Mouse (Mus musculus) kidney, adult 9 months (tissue): ENCODE measurements around the gene Atrnl1.
"Not testable (repeated sequence)": the region's sequence is repeated elsewhere in the genome, so short reads cannot be mapped to it uniquely, and the experiment has no call there.

Source experiments
- DNase-seq: peaks from one replicate; pipeline ENCODE4 v3.0.0; 2022

The Atrnl1 gene

DNA sequence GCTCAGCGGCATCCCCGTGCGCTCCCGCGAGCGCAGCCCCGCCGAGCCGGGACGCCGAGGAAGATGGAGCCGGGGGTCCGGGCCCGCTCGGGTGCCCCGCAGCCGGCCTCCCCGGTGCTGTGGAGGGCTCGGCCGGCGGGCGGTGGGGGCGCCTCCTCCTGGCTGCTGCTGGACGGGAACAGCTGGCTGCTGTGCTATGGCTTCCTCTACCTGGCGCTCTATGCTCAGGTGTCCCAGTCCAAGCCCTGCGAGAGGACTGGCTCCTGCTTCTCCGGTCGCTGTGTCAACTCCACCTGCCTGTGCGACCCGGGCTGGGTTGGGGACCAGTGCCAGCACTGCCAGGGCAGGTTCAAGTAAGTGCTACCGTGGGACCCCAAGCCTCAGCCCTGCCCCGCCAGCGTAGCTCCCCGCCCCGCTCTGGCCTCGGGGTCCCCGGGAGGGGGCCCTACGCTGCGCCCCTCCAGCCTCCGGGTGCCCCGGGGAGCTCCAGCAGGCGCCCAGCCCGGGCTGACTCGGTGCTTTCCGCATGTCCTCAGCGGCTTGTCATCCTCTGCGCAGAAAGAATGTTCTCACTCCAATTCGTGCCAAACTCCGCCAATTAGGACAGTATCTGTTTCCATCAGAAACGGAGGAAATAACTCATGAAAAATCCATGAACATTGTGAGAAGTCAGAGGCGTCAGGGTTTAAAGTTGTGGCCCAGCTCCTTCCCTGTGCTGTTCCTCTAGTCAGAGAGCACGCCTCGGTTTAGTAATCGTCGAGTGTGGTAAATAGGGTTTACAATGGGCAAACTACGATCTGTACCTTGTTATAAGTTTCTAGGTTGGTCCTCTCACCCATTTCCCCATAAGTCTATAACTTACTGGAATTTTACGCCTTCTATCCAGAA, 701 bp downstream of the Atrnl1 start:
- peak; percentile 70 for DNase-seq

DNA sequence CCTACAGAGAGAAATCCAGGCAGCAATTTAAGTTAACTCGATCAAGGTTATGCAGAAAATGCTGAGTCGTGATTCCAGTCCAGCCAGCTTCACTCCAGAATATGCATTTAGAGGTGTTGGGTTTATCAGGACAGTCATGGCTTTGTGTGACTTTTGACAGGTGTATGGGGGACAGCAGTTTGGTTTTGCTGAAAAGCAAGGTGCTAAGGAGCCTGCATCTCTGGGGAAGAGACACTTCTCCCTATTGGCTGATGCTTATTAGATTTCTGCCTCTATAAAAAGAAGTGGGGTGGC, 1.3 kb downstream of the Atrnl1 start:
- peak; percentile 17 for DNase-seq

DNA sequence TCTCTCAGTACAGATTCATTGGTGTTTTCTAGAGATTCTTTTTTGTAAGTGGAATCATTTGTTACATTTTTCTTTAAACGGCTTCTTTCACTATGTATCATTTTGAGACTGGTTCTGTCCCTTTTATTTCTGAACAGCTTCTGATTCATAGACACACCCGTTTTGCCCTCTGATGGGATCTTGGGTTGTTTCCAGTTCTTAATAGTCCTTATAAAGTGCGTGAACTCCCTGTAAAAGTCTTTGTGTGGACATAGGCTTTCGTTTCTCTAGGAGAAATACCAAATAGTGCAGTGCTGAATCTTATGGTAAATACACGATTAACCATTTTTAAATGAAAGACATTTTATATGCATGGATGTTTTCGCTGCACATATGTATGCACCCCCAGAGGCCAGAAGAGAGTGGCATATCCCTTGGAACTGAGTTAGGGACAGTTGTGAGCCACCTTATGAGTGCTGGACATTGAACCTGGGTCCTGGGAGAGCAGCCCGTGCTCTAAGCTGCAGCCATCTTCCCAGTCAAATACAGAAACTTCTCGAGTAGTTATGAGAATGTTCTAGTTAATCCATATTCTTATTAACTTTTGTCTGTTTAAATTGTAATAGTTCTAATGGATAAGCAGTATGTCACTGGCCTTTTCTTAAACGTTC, 5.3 kb downstream of the Atrnl1 start:
- peak; percentile 58 for DNase-seq

DNA sequence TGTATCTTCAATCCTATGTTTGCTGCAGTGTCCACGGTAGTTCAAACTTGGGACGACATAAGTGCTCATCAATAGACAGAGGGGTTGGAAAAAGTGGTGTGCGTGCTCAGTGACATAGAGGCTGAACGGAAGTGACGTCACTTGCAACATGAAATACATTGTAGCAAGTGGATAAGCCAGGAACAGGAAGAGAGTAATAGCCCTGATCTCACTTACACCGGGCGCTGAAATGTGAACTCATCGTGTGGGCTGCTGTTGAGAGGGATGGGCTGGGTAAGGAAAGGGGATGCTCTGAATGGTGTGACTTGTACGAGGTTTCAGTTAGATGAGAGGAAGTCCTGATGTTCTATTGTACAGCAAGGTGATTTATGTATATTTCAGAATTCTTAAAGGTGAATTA, 8.3 kb downstream of the Atrnl1 start:
- DNase-seq: no peak

DNA sequence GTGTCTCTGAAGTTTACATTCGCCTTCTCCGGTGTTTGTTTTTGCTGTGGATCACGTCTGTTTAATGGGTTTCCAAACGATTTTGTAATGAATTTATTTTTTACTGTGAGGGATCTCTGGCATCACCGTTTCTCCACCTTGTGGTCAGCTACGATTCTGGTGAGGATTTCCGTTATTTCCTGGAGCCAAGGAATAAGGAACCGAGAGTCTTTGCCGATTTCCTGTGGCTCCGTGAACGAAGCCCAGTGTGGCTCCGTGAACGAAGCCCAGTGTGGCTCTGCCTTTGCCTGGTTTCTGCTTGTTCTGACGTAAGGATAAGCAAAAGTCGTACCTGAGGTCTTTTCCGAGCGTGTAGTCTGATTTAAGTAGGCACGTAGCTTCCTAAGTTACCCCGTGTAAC, 11.0 kb downstream of the Atrnl1 start:
- no peak for DNase-seq

DNA sequence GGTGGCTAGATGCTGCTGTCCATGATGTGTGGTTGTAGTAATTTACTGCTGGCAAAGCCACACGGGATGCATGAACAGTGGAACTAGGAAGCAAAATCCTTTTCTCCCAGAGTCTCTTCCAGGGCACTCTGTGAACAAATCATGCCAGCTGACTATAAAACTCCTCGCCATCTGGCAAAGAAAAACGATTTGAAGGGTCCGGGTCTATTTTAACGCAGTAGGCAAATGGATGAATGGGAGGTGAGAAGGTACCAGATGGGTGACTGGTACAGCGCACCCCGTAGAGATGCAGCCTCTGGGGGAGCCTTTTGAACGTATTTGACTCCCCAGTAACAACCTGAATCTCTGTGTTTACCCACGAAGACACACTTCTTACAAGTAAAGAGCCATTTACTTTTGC, 14.9 kb downstream of the Atrnl1 start:
- DNase-seq: no peak

DNA sequence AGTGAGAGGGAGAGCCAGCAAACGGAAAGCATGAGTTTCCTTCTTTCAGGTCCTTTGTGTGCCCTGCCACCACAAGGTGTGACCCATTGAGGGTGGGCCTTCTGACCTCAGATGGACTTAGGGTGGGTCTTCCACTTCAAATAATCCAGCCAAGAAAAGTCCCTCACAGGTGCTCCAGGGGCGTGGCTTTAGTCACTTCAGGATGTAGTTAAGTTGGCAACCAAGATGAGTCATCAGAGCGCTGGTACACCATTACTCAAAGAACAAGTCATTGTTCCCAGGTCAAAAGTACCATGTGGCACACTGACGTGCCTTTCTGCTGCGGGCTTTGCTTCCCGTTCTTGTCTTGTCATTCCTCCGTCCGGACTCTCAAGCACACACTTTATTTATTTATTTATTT, 16.4 kb downstream of the Atrnl1 start:
- no peak for DNase-seq

DNA sequence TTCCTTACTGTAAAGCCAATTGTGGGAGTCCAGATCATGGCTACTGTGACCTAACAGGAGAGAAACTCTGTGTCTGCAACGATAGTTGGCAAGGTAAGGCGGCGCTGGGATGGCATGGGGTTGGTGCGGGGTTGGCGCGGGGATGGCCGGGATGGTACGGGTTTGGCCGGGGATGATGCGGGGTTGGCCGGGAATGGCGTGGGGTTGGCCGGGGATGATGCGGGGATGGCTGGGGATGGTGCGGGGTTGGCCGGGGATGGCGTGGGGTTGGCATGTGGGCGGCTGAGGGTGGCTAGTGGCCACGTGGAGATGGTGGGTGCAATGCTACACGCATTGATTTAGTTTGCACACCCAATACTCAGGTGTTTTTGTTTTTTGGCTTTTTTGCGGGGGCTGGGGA, 31.7 kb downstream of the Atrnl1 start:
- DNase-seq: no peak

DNA sequence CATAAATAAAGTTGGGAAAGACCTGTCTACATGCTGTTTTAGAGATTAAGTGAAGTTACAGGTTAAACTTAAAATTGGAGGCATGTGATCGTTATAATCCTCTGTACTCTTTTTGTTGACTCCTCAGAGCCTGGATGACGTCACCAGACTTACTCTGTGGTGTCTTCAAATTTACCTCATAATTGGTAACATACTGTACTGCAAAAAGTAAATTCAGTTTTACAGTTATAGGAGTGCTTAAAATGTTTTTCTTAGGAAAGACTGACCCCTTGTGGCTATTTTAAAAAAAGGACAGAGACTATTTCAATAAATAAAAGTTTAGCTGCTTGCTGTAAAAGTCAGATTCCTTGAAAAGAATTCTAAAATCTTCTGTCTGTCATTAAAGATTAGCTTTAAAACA, 32.1 kb downstream of the Atrnl1 start:
- DNase-seq: peak; percentile 49

DNA sequence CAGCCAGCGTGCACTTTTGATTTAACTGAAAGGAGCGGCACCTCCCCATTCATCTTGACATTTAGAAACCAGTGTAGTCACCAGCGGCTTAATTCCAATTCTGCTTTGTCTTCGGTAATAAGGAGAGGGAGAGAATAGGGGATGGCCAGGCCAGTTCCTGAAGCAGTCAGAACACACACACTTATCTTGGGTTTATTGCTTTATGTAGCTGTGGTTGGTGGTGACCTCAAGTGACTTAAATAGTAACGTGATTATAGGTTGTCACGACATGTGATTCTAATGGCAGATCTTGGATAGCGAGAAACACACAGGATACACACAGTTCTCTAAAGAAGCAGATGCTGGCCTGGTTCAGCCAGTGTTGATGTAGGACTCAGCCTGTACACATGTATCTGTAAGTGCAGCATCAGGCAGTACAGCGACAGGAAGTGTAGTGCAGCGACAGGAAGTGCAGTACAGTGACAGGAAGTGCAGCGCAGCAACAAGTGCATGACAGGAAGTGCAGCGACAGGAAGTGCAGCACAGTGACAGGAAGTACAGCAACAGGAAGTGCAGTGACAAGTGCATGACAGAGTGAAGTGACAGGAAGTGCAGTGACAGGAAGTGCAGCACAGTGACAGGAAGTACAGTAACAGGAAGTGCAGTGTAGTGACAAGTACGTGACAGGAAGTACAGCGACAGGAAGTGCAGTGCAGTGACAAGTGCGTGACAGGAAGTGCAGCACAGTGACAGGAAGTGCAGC, 37.5 kb downstream of the Atrnl1 start:
- DNase-seq: no peak

DNA sequence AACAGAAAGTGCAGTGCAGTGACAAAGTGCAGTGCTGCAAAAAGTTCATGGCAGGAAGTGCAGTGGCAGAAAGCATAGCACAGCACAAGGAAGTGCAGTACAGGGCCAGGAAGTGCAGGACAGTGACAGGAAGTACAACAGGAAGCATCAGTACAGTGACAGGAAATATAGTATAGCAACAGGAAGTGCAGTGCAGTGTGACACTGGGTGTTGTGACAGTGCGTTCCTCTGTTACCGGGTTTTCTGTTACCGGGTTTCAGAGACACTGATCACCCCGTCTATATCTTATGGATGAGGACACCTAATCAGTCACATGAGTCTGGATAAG, 38.1 kb downstream of the Atrnl1 start:
- DNase-seq: no peak

DNA sequence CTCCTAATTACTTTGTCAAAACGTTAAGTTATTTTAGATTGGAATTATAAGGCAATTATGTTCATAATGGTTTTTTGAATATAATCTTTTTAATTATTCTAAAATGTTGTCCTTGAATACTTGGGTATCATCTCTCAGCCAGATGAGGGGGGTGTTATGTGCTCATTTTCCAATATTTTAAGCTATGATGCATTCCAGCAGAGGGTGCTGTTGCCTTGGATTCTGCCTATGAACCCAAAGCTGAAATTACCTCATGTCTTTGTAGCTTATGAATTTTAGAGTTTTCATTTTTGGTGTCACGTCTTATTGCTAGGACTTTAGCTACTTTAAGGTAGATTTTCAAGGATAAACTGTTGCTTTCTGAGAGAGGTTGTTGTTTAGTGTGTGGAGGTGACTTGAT, 44.2 kb downstream of the Atrnl1 start:
- peak; percentile 51 for DNase-seq

DNA sequence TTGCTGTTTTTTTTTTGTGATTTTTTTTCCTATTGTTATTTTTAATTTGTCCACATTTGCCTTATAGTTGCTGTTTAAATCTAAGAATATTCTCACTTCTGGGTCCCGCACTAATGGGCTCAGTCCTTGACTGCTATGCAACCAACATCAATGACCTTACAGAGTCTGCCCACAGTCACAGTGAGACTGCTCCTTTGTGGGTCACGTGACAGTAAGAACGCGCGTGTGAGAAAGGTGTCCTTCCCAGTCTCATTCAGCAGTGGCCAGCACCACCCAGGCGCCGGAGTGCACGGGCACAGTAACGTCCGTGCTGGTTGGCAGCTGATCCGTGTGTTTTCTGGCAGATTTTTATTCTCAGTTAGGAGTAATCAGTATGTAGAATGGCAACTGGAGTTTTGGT, 44.7 kb downstream of the Atrnl1 start:
- no peak for DNase-seq

DNA sequence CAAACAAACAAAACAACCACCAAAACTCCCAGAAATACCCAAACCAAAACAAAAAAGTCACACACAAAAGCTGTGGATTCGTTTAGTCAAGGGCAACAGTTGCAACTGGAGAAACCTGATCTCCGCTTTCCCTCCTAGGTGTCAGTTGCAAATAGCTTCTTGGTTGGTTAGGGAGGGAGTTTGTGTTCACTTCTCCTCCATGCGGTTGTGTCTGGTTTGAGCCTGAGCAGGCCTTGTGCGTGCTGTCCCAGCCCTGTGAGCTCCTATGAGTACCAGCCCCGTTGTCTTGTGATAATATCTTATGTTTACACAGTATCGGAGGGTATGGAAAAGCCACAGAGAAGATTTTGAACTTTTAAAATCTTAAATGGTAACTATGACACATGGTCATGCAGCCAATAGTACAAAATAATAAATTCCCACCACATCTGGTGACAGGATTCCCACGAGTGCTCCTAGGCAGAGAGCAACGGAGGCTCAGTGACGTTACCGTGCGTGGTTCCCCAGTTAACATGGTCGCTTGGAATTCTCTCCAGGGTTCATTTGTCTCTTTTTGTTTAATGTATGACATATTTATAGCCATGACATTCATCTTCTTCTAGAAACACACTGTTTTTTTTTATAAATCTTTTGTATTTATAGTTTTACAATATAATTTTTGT, 46.7 kb downstream of the Atrnl1 start:
- peak; percentile 23 for DNase-seq

DNA sequence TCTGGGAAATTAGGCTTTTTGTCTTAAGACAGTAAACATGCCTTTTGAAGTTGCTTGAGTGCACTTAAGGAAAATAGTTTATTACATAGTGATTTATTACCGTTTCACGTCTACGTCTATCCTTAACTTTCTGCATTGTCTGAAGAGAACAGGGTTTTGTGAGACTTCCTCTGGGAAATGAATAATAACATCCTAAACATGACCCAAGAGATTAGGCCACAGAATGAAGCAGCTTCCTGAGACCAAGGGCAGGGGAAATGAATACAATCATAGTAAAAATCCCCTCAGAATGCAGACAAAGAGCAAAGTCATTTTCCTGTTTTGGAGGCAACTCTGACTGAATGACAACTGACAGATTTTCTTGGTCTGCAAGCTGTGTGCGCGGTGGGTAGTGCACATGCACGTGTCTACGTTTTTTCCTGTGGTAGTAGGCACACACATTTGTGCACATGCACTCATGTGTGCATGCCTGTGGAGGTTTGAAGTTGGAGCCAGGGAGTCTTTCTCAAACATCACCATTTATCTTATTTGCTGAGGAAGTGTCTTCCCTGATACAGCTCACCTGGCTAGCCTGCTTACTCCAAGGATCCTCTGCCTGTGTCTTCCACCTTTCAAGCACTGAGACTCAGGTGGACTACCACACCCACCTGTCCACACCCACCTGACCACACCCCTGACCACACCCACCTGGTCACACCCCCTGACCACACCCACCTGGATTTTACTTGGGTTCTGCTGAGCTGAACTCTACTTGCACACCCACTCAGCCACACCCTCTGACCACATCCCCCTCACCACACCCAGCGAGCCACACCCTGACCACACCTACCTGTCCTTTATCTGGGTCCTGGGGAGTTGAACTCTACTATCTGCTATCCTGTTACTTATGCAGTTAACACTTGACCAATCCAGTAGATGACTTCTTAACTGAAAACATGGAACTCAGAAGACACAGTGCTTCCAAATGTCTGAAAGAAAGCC, 47.6 kb downstream of the Atrnl1 start:
- peak; percentile 33 for DNase-seq

DNA sequence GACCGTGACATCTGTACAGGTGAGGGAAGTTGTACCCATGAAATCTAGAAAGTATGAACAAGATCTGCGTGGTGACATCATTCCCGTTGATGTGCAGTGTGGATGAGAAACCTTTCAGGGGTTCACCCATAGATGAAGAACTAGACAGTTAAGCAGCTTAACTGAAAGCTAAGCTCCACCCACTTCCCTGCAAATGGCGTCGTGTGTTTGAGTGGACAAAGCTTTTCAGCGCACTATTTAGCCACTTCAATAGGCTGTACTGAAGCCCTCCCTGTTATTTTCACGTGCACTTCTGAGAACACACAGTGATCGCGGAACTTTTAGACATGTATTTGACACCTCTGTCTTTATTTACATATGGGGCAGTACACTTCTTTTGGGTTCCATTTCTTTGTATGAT, 56.2 kb downstream of the Atrnl1 start:
- no peak for DNase-seq

DNA sequence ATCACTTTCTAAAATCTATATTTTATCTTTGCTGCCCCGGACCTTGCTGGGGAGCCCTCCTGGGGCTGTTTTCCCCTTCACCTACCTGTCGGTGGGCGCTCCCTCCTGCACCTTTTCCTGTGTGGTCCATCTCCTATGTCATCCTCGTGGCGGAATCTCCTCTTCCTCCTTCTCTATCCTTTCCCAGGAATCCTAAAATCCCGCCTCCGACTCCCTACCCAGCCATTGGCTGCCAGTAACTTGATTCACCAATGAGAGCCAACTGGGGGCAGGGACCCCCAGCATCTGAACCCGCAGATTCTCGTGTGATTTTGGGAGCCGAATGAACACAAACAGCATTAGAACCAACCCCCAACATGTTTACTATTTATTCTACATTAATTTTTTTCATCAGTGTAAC, 57.1 kb downstream of the Atrnl1 start:
- DNase-seq: no peak

DNA sequence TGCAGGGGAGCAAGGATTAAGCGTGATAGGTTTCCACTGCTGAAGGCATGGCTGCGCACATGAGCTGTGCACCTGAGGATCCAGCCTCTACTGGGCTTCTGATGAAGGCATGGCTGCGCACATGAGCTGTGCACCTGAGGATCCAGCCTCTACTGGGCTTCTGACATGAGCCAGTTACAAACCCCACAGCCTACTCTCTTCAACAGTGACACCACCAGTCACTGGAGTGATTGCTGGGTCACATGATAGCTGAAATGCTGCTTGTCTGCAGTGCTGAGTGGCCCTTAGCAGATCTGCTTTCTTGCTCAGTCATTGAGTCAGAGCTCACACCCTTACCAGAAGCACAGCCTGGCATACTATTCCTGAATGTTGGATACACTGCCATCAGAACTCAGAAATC, 68.6 kb downstream of the Atrnl1 start:
- DNase-seq: no peak

DNA sequence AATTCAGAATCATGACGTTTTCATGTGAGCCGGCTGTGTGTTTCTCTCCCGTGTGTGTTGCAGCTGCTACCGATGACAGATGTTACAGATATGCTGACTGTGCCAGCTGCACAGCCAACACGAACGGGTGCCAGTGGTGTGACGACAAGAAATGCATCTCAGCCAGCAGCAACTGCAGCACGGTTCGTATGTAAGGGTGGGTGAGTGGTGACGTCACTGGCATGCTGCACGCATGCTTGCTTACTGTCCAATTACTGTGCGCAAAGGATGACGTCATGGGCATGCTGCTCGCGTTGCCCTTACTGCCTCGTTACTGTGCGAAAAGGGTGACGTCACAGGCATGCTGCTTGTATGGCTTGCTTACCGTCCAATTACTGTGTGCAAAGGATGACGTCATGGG, 75.8 kb downstream of the Atrnl1 start:
- DNase-seq: no peak

DNA sequence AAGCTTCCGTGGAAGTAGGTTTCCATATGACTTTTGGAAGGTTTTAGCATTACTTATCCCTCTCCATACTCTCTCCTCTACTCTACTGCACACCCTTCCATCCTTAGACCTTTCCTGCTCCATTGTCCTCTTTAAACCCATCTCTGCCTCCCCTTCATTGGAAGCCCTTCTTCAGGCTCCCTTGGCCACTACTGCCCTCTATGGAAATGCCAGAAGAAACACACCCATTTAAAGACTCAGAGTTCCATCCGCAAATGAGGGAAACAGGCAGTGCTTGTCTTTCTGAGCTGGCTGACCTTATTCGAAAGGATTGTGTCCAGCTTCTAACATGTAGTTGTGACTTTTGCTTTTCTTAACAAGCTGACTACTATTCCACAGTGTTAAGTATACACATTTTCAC, 81.7 kb downstream of the Atrnl1 start:
- DNase-seq: no peak

DNA sequence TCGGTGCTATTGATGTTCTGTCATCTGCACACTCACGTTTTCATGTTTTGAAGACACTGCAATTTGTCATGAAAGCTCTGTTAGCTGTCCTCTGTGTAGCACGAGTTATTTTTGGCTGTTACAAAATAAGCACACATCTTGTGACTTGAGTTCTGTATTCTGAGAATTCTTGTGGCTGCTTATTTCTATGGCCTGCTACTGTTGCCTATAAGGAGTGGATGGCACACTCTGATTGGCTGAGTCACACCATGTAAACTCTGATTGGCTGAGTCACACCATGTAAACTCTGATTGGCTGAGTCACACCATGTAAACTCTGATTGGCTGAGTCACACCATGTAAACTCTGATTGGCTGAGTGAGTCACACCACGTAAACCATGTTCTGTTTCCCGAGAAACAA, 85.9 kb downstream of the Atrnl1 start:
- not testable (repeated sequence) for DNase-seq

DNA sequence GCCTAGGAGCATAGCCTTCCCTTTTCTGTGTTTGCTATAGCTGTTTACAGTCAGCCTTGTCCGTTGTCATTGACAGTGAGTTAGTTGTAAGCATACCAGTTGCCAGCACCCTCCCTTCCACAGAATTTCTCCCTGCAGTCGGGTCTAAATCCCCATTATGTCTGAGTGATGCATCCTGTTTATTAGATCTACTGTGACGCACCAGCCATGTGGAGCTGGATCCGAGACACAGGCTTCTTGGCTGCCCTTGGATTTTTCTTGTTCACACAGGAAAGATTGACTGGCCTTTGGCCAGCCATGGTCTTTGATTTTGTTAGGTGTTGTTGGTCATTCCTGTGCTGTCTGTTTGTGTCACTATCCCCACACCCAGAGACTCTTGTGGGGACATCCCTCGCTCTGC, 102.3 kb downstream of the Atrnl1 start:
- peak; percentile 22 for DNase-seq
